Mouse (Mus musculus) forebrain, embryonic 14.5 days (tissue): Measurements from ENCODE around the gene Chrm1. TPM values are rescaled to one million over a fixed set of nuclear protein-coding genes. Genes with fewer than 3 reads are reported as not detected.
"Not testable (repeated sequence)": the region's sequence is repeated elsewhere in the genome, so short reads cannot be mapped to it uniquely, and the experiment has no call there.

Source experiments
- ATAC-seq: fragments of 200-750 bp; cut with Nextera tagmentation; 2 replicates; pipeline ENCODE4 v1.8.0; 2017; ENCODE audit warnings: mild to moderate bottlenecking, moderate library complexity
- DNase-seq: peaks from one replicate; pipeline ENCODE4 v3.0.0-alpha.2; 2015; ENCODE audit warnings: low spot score
- H3K27ac ChIP-seq: fragments of 300-500 bp; sonication (generic); 2 replicates; pipeline ENCODE4 v1.5.1; 2014; ENCODE audit warnings: low read depth, mild to moderate bottlenecking, control low read depth, low read length, moderate library complexity
- H3K27me3 ChIP-seq: fragments of 300-500 bp; sonication (generic); replicated peaks from 2 replicates; pipeline ENCODE4 v1.6.1; 2014; ENCODE audit warnings: low read length, control low read depth, mixed read lengths; ENCODE audit not compliant: control insufficient read depth, insufficient read depth
- H3K36me3 ChIP-seq: fragments of 300-500 bp; sonication (generic); 2 replicates; pipeline ENCODE4 v1.6.1; 2014; ENCODE audit warnings: low read length, control low read depth; ENCODE audit not compliant: control insufficient read depth, insufficient read depth
- H3K4me1 ChIP-seq: fragments of 300-500 bp; sonication (generic); 2 replicates; pipeline ENCODE4 v1.6.1; 2014; ENCODE audit warnings: antibody characterized with exemption, low read length, control low read depth; ENCODE audit not compliant: control insufficient read depth, insufficient read depth
- H3K4me2 ChIP-seq: fragments of 300-500 bp; sonication (generic); 2 replicates; pipeline ENCODE4 v1.6.1; 2014; ENCODE audit warnings: mild to moderate bottlenecking, control low read depth, low read length
- H3K4me3 ChIP-seq: fragments of 300-500 bp; sonication (generic); 2 replicates; pipeline ENCODE4 v1.5.1; 2014; ENCODE audit warnings: low read depth, low read length, control low read depth
- H3K9ac ChIP-seq: fragments of 300-500 bp; sonication (generic); 2 replicates; pipeline ENCODE4 v1.6.1; 2014; ENCODE audit warnings: mild to moderate bottlenecking, low read length, control low read depth, moderate library complexity
- H3K9me3 ChIP-seq: fragments of 300-500 bp; sonication (generic); replicated peaks from 2 replicates; pipeline ENCODE4 v1.6.1; 2016; ENCODE audit warnings: low read length, control low read depth, mixed read lengths; ENCODE audit not compliant: control insufficient read depth
- WGBS: fragments of 180-500 bp; shearing (Covaris S2); extraction: QIAGEN DNeasy Blood & Tissue Kit; methylation state at CpG from one replicate; pipeline ENCODE4 v1.1.7; 2014; 5-methylcytosine and 5-hydroxymethylcytosine counted together
- polyA plus RNA-seq: library from polyadenylated mRNA; unstranded; fragments of >200 nt; fragmentation: Nextera tagmentation; extraction: Ambion mirVana; gene quantifications from 2 replicates; pipeline ENCODE4 v1.2.1, GENCODE M21; 2014

The Chrm1 gene
- polyA plus RNA-seq, 1 experiment from 2014 or later, result 1.7 TPM

- DNase-seq (peak; percentile 71), ATAC-seq (no peak)
- H3K4me2 ChIP-seq, result no peak overlapping the region
- H3K9ac ChIP-seq, result no peak overlapping the region
- no peaks in the 10 kb centered on the region for H3K27me3 ChIP-seq
- H3K4me1 ChIP-seq, result peaks cover 13% of the 10 kb centered on the region; the same call in 1 of the 2 replicates
- H3K36me3 ChIP-seq, result no peaks in the 10 kb centered on the region
- 70% methylated on average over 3 of the region's 3 CpGs for WGBS
- H3K4me3 ChIP-seq, result no peak overlapping the region
- H3K27ac ChIP-seq, result no peak overlapping the region
- H3K9me3 ChIP-seq, result no peaks in the 10 kb centered on the region
Observed at GRCm38 (mm10) chr19:8718357-8718756, 54.8 kb downstream of the Chrm1 start.

DNA sequence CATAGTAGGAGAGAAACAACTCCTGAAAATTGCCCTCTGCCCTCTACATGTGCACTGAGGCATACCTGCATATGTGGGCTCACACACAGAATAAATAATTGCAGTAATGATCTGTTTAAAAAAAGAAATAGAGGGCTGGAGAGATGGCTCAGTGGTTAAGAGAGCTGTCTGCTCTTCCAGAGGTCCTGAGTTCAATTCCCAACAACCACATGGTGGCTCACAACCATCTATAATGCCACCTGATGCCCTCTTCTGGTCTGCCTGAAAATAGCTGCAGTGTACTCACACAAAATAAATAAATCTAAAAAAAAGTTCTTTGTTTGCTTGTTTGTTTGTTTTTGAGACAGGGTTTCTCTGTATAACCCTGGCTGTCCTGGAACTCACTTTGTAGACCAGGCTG is 55.4 kb downstream of the Chrm1 start:
- H3K4me3 ChIP-seq, ATAC-seq, H3K27me3 ChIP-seq, H3K36me3 ChIP-seq, DNase-seq, H3K9me3 ChIP-seq, H3K27ac ChIP-seq, H3K4me2 ChIP-seq, H3K9ac ChIP-seq: not testable (repeated sequence)
- H3K4me1 ChIP-seq, result peaks cover 11% of the 10 kb centered on the region; the same call in 1 of the 2 replicates

DNA sequence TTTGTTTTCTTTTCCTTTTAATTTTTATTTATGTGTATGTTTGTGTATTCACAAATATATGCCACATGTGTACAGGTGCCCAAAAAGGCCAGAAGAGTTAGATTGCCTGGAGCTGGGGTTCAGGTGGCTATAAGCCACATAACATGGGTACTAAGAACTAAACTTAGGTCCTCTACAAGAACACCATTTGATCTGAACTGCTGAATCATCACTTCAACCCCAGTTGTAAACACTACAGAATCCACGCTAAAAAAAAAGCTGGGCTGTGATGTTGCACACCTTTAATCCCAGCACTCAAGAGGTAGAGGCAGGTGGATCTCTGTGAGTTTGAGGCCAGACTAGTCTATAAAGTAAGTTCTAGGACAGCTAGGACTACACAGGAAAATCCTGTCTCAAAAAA is 57.8 kb downstream of the Chrm1 start:
- peak overlapping the region; percentile 83; the same call in 1 of the 2 replicates for H3K4me2 ChIP-seq
- H3K4me1 ChIP-seq, result peaks cover 21% of the 10 kb centered on the region
- no peaks in the 10 kb centered on the region for H3K9me3 ChIP-seq
- H3K27ac ChIP-seq, result no peak overlapping the region
- WGBS, result 91% methylated on average over 1 of the region's 1 CpGs
- peak overlapping the region; percentile 8; the same call in 1 of the 2 replicates for H3K9ac ChIP-seq
- peaks cover 24% of the 10 kb centered on the region for H3K36me3 ChIP-seq
- no peaks in the 10 kb centered on the region for H3K27me3 ChIP-seq
- ATAC-seq, result no peak
- no peak for DNase-seq
- H3K4me3 ChIP-seq, result no peak overlapping the region

DNA sequence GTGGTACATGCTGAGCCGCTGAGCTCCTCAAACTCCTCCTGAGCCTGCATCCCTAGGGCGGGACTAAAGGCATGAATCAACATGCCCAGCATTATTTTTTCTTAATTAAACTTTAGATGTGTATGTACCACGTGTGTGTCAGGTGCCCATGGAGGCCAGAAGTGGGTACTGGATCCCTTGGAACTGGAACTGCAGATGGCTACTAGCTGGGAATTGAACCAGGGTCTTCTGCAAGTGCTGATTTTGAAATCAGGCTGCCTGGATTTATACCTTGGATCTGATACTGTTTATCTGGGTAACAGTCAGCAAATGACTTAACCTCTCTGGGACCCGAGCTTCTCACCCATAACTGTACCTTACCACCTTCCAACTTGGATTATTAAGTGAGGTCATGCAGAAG is 58.4 kb downstream of the Chrm1 start:
- H3K9me3 ChIP-seq, result no peaks in the 10 kb centered on the region
- peaks cover 21% of the 10 kb centered on the region for H3K4me1 ChIP-seq
- H3K27me3 ChIP-seq, result no peaks in the 10 kb centered on the region
- DNase-seq (no peak), ATAC-seq (no peak)
- H3K4me2 ChIP-seq, result peak overlapping the region; percentile 83
- no peak overlapping the region for H3K27ac ChIP-seq
- H3K4me3 ChIP-seq, result peak overlapping the region; percentile 63
- WGBS, result 63% methylated on average over 4 of the region's 4 CpGs
- peak overlapping the region; percentile 81 for H3K9ac ChIP-seq
- peaks cover 31% of the 10 kb centered on the region for H3K36me3 ChIP-seq

DNA sequence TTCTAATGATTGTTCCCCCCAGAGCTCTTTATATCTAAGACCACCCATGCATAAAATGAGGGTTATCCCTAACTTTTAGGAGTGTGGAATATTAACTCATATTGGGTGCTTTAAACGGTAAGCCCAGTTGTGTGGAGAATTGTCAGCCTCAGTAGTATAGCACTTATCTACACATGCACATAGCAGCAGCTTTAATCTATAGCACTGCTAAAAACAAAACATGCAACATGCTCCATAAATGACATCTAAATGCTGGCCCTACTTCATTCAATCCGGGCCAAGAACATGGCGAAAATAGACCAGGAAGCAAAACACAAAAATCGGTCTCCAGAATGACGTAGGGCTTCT is 58.9 kb downstream of the Chrm1 start:
- Histone ChIP-seq H3K4me2 (peak overlapping the region; percentile 83), H3K9ac (peak overlapping the region; percentile 81), H3K9me3 (no peaks in the 10 kb centered on the region), H3K36me3 (peaks cover 32% of the 10 kb centered on the region), H3K27me3 (no peaks in the 10 kb centered on the region), H3K4me1 (peaks cover 21% of the 10 kb centered on the region), H3K27ac (peak overlapping the region; percentile 93), H3K4me3 (peak overlapping the region; percentile 63)
- ATAC-seq (no peak; the same call in 1 of the 2 replicates), DNase-seq (no peak)
- 1% methylated on average over 5 of the region's 5 CpGs for WGBS

GRCm38 (mm10) chr19:8722907-8723573 is 59.5 kb downstream of the Chrm1 start, which contains the start of gene Slc3a2:
TSS of gene Slc3a2 (minus strand) at chr19:8723369.
- peaks cover 32% of the 10 kb centered on the region for H3K36me3 ChIP-seq
- no peaks in the 10 kb centered on the region for H3K9me3 ChIP-seq
- peak within 1 kb of the TSS; percentile 97 for H3K9ac ChIP-seq
- H3K4me1 ChIP-seq, result peaks cover 21% of the 10 kb centered on the region
- ATAC-seq, result peak; percentile 98
- no peaks in the 10 kb centered on the region for H3K27me3 ChIP-seq
- H3K4me2 ChIP-seq, result peak within 1 kb of the TSS; percentile 83
- H3K4me3 ChIP-seq, result peak within 1 kb of the TSS; percentile 63
- DNase-seq, result peak; percentile 100
- WGBS, result under 1% methylated on average over 50 of the region's 50 CpGs
- H3K27ac ChIP-seq, result peak within 1 kb of the TSS; percentile 93

GRCm38 (mm10) chr19:8723574-8724346 is 60.2 kb downstream of the Chrm1 start:
- peak overlapping the region; percentile 72 for H3K27ac ChIP-seq
- ATAC-seq (peak; percentile 19; the same call in 1 of the 2 replicates), DNase-seq (peak; percentile 30)
- H3K4me2 ChIP-seq, result peak overlapping the region; percentile 83
- H3K9me3 ChIP-seq, result no peaks in the 10 kb centered on the region
- peaks cover 32% of the 10 kb centered on the region for H3K36me3 ChIP-seq
- under 1% methylated on average over 20 of the region's 20 CpGs for WGBS
- H3K4me1 ChIP-seq, result peaks cover 21% of the 10 kb centered on the region
- no peaks in the 10 kb centered on the region for H3K27me3 ChIP-seq
- peak overlapping the region; percentile 63 for H3K4me3 ChIP-seq
- H3K9ac ChIP-seq, result peak overlapping the region; percentile 97

DNA sequence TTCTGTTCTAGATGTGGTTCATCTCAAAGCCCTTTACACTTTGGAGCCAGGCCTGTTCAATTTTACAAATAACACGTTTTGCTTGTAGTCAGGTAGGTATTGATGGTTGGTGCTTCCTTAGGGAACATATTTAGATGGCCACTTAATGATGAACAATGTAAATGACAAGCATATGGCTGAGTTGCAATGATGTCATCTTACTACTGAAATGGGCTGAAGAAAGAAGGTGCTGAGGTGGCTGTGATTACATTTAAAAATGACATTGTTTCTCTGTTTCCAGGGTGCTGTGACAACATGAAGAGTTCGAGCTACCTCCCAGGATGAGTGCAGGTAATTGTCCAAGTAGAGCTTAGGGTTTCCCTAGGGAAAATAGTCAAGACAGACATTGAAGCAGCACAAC is 60.8 kb downstream of the Chrm1 start:
- peak overlapping the region; percentile 72; the same call in 1 of the 2 replicates for H3K27ac ChIP-seq
- no peak for ATAC-seq

More for the DNA sequence above, 60.8 kb downstream of the Chrm1 start:
- Histone ChIP-seq H3K4me2 (peak overlapping the region; percentile 83), H3K4me1 (peaks cover 21% of the 10 kb centered on the region), H3K36me3 (peaks cover 32% of the 10 kb centered on the region), H3K4me3 (peak overlapping the region; percentile 63), H3K9me3 (no peaks in the 10 kb centered on the region), H3K9ac (peak overlapping the region; percentile 97), H3K27me3 (no peaks in the 10 kb centered on the region)
- DNase-seq, result no peak
- 3% methylated on average over 2 of the region's 2 CpGs for WGBS
